Mouse (Mus musculus): ENCODE results near the gene Ccdc69.

The Ccdc69 gene

DNA sequence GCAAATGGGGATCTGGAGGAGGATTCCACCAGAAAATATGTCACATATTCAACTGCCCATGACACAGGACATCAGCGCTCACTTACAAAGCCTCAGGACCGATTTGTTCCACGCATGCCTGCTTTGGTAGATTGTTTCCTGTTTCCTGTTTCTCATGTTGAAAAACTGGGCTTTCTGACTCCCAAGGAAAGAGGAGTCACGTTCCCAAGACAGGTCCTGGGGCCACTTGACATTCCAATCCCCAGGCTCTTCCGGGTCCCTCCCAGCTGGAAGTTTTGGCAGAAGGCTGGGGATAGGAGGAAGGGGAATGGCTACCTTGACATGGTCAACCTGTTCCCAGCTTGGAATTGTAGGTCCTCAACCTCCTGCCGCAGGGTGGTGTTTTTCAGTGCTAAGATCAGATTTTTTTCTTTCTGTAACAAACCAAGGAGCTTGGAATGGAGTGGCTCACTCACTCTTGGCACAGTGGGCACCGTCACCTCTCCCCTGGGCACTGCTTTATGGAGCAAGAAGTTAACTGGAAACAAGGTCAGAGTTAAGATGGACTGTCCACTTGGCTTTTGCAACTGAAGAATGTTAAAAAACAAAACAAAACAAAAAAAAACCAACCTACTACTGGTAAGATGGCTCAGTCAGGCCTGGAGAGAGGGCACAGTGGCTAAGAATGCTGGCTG lies 27.0 kb downstream of the Ccdc69 start:
- CTCF ChIA-PET = interaction anchor here (0.5 to 1.0 kb wide), 3 partner anchors 12 to 65 kb away, joined by 3 to 12 read pairs (median 11); no protein-coding TSS in a partner anchor

DNA sequence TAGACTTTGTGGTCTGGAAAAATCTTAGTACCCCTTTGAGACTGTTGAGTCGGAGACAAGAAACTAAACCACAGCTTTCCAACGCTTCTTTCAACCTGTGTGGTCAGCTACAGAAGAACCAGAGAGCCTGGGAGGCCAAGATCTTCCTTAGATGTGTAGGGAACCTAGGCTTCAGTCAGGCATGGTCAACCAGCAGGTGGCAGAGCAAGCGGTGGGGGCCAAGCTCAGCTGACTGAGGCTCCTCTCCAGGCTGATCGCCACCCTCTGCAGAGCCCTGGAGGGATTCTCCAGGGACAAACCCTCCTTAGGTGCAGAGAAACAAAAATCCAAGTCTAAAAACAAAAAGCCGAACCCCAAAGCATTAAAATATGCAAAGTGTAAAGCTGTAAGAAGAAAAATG lies 31.3 kb downstream of the Ccdc69 start:
- CTCF ChIA-PET = interaction anchor here (0.9 to 1.2 kb wide), 2 partner anchors 39 to 41 kb away, joined by 3 read pairs; no protein-coding TSS in a partner anchor

DNA sequence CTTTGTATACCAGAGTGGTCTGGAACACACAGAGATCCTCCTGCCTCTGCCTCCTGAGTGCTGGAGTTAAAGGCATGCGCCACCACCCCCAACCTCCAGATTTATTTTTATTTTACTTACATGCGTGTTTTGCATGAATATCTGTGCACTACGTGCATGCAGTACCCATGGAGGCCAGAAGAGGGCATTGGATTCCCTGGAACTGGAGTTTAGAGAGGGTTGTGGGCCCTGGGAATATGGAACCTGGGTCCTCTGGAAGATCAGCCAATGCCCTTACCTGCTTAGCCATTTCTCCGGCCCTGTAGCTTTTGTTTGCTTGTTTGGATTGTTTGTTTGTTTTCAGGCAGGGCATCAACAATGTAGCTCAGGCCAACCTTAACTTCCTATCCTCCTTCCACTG lies 36.6 kb downstream of the Ccdc69 start:
- CTCF ChIA-PET = interaction anchor here (2.5 kb wide), 1 partner anchor 44 kb away, joined by 17 read pairs; no protein-coding TSS in a partner anchor

DNA sequence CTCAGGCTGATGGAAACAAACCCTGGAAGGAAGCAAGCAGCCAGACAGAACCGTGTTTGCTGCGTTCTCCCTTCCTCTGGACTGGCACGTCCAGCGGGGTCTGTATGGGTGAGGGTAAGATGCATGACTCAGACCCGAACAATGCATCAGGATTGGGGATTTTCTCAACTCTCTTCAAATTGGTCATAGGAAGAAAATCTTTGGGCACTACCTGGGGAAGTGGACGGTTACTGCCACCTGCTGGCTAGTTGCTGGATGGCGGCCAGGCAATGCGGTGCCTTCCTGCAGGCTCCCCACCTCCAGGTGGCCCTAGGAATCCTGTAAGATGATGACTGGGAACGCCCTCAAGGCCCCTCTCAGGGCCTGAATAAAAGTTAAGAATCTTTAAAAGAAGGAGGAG lies 38.3 kb downstream of the Ccdc69 start:
- CTCF ChIA-PET = interaction anchor here (0.6 to 2.5 kb wide), 5 partner anchors 23 to 336 kb away, joined by 3 to 17 read pairs (median 3); no protein-coding TSS in a partner anchor

DNA sequence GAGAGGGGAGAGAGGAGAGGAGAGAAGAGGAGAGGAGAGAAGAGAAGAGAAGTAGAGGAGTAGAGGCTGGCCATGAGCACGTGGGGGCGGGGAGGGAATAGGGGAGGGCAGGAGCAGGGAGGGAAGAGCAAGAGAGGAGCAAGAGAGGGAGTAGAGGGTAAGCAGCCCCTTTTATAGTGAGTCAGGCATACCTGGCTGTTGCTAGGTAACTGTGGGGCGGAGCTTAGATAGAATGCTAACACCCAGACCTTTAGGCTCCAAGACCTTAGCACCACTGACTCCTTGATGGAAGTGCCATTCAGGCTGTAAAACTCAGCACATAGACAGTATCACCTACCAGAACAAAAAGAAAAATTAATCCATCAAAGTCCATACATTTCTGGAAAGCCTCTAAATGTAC lies 41.3 kb downstream of the Ccdc69 start:
- CTCF ChIA-PET = interaction anchor here (0.6 kb wide), 1 partner anchor 11 kb away, joined by 7 read pairs; no protein-coding TSS in a partner anchor

DNA sequence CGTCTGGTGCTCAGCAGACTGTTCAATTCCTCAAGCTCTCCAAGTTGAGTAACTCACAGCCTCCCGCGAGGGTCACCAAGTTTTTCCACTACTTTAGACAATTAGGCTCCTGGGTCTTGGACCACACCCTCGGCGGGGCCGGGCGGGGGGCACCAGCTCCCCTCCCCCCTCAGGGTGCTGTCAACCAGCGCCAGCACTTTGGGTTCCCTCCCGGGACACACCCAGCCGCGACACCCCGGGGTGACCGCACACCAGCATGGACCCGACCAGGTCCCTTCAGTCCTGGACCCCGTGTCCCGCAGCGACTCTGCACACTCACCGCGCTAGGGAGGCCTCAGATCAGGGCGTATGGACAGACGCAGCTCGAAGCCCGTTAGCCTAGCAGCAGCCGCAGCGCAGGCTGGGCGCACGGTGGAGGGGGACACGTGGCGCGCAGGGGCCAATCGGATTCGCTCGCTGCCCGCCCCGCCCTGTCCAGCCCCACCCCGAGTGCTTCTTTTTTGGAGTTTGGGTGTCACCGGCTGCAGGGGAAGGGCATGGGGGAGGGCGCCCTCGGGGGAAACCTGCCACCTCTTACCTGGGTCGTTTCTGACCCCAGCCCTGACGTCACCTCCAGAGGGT lies 44.8 kb downstream of the Ccdc69 start, which contains the start of gene Anxa6:
TSS of gene Anxa6 (minus strand) at position 406 of the 621 bp plus-strand sequence.
- CTCF ChIA-PET = interaction anchor here (0.7 to 1.3 kb wide), 2 partner anchors 11 to 99 kb away, joined by 3 read pairs; no protein-coding TSS in a partner anchor

DNA sequence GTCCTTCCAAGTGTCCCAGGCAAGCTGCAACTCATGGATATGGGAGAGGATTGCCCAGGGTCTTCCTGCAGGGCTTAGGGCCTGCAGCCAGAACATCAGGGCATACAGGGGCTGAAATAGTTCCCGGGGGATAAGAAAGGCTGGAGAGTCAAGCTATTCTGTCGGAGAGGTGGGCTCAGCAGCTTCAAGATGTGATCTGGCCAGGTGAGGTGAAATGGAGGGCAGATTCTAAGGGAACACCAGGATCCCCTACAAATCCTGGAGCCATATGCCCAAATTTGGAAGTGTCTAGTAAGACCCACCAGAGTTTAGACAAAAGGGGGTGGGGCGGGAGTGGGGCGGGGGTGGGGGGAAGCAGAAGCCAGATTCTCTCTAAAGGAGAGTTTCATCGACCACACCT lies 45.6 kb downstream of the Ccdc69 start:
- CTCF ChIA-PET = interaction anchor here (0.6 to 1.0 kb wide), 2 partner anchors 27 to 126 kb away, joined by 3 to 6 read pairs; no protein-coding TSS in a partner anchor

DNA sequence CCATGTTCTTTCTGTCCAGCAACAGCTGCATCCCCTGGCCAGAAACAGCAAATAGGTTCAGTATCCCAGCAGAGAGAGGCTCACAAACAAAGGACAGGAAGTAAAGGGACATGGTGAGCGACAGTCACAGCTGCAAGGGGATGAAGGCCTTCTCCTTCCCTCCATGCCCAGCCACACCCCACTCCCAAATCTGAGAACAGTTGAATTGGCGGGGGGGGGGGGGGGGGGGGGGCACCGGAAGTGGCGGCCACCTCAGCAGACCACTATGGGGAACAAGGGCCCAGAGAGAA lies 46.0 kb downstream of the Ccdc69 start:
- CTCF ChIA-PET = interaction anchor here (0.6 to 1.0 kb wide), 2 partner anchors 26 to 127 kb away, joined by 3 to 6 read pairs; no protein-coding TSS in a partner anchor

DNA sequence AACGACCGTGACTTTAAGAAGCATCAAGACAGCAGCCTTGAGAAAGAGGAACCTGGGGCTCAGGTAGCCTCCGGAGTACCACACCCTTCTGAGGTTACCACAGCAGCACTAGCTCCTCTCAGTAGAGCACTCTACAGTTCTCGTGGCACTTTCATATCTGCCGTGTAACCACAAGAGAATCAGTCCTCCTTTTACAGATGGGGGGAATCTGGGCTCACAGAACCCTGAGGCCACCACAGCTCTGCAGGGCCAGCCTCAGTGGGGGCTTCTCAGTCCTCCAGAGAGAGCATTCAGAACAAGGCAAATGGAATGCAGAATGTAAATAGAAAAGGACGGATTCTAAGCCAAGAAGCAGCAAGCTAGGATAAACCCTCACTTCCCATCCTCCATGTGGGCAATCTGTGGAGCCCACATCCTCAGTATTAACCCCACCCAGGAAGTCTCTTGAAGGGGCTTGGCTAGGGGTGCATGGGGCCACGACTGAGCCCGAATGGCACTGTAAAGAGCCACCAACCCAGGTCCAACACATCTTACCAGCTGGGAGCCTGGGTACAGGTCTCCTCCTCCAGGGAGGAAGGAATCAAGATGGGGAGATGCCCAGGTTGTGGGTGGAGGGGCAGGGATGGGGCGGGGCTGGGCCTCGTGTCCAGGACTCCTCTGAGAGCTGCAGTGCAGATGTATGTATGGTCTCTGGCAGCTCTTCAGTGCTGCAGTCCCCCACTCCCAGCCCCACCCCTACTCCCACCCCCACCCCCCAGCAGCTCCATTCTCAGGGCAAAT lies 46.5 kb downstream of the Ccdc69 start:
- CTCF ChIA-PET = interaction anchor here (0.6 to 1.0 kb wide), 2 partner anchors 13 to 127 kb away, joined by 3 read pairs; no protein-coding TSS in a partner anchor

DNA sequence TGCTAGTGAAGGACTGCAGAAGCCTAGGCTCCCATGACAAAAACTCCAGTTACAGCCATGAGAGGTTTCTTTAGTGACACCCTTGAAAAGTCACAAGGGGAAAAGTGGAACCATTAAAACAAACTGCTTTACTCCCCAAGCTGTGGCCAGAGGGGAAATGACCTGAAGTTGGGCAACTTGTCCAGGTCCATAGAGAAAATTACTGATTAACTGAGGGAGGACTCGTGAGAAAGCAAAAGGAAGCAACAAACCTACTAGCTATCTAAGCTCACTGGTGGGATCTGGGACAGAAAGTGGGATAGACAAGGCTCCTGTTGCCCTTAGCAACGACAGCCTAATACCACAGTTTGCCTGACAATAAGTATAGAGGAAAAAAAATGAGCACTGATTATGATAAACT lies 49.4 kb downstream of the Ccdc69 start:
- CTCF ChIA-PET = interaction anchor here (0.6 to 0.8 kb wide), 2 partner anchors 16 to 29 kb away, joined by 3 read pairs; no protein-coding TSS in a partner anchor

DNA sequence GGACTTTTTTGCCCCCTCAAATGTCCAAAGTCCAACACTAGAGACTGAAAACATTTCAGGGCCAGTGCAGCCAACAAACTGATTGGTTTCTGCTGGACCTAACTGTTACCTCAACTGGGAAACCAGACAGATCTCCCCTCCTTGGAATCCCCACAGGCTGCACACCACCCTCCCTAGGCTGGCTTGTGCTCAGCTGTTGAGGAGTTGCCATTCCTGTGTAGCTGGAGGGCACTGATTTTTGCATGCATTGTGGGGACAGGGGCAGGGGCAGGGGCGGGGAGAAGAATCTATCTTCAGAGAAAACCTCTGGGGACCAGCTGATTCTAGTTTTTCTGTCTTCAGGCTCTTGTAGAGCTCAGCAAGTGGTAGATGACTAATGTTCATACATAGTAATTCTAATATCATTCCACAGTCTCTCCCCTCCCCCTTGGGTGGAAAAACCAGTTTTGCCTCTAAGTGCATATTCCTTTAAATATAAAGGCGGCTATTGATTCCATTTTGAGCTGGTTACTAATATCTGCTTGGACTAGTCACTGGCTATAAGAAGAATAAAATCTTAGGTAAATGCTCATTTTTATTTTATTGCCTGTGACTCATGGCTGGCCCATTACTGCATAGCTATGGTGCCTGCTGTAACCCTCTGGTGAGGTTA lies 50.6 kb downstream of the Ccdc69 start:
- CTCF ChIA-PET = interaction anchor here (0.6 to 0.8 kb wide), 3 partner anchors 23 to 28 kb away, joined by 3 to 11 read pairs (median 3); no protein-coding TSS in a partner anchor

DNA sequence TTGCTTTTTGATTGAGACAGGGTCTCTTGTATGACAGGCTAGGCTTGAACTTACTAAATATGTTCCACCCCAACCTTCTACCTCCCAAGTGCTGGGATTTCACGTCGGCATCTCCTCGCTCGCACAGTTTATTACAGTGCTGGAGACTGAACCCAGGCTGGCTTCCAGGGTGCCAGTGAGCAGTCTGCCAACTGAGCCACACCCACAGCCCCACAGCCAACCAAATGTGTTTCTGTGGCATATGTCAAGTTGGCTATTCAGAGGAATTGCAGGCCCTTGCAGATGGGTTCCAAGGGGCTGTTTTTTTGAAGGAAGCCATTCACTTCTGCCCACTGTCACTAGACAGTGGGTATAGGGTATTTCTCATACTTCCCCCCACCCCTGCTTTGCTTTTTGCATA lies 52.0 kb downstream of the Ccdc69 start:
- CTCF ChIA-PET = interaction anchor here (0.6 kb wide), 1 partner anchor 103 kb away, joined by 3 read pairs; no protein-coding TSS in a partner anchor

DNA sequence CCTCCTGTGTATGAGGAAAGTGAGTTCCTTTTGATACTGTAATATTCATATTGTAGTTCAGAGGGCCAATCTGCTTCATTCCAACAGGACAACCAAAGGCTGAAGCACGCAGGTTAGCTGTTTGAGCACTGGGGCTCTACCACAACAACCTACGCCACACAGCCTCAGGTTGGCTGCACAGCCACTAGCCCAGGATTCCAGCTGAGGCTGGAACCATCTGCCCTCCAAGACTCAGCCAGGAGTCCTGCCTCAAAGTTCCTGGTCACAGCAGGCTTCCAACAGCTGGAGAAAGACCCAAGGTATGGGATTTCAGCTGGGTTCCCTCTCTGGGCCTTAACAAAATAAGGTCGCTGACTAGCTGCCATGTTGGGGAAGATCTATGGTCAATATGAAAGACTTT lies 54.3 kb downstream of the Ccdc69 start:
- CTCF ChIA-PET = no interaction called here

DNA sequence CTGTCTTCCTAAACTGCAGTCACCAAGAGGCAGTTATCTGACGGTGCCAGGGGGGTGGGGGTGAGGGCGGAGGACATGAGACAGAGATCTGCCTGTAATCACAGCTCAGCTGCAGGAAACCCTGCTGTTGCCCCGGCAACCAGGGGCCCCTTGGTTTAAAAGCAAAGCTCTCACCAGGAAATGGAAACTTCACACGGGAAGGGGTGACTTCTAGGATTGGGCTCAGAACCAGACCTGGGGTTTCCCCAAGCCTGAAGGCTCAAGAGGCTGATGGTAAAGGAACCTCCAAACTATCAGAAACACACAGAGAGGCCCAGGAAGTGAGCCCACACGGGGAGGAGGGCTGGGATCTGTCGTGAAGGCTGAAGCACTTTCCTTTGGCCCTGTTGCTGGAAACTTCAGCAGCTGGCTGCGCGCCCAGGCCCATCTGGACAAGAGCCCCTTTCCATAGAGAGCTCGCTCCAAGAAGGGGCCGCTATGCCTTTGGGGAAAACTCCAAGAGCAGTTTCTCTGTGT lies 54.8 kb downstream of the Ccdc69 start:
- CTCF ChIA-PET = no interaction called here

DNA sequence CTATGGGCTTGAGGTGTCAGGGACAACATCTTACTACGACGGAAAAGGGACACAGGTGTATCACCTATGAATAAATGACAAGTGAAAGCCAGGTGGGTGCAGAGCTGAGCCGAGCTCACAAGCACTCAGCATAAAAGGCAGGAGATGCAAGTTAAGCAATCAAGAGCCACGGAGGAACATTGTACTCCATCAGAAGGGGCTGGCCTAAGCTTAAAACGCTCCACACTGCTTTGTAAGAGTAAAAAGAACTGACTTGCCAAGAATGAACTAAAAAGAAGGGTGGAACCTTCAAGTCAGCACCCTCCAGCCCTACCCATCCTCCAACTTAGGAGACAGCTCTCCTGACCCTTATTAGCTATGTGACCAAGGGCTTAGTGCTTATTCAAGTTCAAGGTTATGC lies 55.4 kb downstream of the Ccdc69 start:
- CTCF ChIA-PET = interaction anchor here (1.0 kb wide), 1 partner anchor 11 kb away, joined by 3 read pairs; the partner anchor contains the start of gene Anxa6

DNA sequence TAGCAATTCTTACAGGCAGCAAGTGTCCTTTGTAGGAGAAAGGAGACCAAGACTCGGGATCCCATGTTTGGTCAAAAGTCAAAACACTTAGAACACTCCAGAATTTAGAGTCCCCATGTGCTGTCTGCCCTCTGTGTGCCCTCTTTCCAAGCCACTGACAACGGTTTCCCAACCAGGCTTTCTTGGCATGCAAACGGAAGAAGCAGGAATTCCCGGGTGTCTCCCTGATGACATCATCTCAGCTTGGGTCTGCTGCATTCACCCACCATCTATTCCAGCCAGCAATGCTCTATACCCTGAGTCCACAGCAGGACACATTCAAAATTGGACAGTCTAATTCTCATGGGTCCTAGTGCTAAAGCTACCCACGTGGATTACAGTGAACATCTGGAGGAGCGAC lies 56.1 kb downstream of the Ccdc69 start:
- CTCF ChIA-PET = interaction anchor here (1.0 kb wide), 1 partner anchor 11 kb away, joined by 3 read pairs; the partner anchor contains the start of gene Anxa6

DNA sequence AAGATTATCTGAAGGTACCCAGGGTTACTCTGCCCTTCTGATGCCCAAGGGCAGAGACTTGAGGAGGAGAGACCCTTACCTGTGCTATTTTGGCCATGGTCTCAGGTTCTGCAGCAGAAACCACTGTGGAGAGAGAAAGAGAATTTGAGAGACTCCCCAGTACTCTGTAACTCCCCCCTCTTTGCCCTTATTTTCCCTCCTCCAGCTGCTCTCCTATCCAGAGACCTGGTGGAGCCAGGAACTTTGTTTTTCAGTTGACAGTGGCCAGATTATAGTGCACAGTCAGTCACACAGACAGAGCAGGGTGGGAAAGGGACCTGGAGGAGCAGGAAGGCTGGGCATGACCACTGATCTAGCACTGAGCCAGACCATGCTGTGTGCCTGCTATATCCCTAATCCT lies 56.5 kb downstream of the Ccdc69 start:
- CTCF ChIA-PET = no interaction called here

DNA sequence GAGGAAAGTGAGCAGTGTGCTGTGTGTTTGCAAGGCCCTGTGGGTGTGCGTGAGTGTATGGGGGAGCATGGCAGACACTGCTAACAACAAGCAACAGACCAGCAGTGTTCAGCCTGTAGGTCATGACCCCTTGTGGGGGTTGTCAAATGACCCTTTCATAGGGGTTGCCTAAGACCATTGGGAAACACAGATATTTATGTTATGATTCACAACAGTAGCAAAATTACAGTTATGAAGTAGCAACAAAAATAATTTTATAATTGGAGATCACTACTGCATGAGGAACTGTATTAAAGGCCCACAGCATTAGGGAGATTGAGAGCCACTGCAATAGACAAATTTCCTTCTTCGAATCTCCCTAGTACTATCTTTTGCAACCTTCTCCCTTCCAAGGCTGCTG lies 58.2 kb downstream of the Ccdc69 start:
- CTCF ChIA-PET = no interaction called here

DNA sequence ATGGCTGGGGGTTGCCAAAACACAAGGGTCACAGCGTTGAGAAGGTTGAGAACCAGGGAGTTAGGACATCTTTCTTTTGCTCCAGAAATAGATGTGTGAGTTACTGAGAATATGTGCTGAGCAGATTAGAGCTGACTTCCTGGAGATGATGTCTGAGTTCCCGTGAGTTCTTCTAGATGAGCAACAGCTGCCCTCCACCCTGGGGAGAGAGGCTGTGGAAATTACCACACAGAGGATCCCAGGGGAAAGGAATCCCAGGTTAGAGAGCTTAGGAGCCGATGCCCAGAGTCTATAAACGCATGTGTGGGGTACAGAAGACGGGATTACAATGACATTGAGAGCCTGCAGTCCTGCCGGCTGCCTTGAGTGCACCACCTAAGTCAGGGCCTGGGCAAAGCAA lies 59.9 kb downstream of the Ccdc69 start:
- CTCF ChIA-PET = interaction anchor here (1.1 kb wide), 1 partner anchor 13 kb away, joined by 3 read pairs; no protein-coding TSS in a partner anchor

DNA sequence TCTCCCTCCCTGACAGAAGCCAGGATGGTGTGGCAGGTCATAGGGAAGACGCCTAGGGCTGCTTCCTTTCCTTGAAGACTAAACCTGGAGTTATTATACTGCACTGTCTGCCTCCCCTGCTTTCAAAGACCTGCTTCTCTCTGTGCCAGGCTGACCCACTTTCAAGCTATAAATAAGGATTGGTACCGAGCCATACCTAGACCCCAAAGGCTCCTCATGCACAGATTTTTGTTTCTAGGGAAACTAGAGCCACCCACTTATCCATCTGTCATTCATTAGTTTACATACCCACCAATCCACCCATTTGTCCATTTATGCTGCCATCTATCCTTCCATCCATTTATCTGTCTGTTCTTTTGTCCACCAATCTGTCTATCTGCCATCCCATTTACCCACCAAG lies 60.7 kb downstream of the Ccdc69 start:
- CTCF ChIA-PET = no interaction called here

DNA sequence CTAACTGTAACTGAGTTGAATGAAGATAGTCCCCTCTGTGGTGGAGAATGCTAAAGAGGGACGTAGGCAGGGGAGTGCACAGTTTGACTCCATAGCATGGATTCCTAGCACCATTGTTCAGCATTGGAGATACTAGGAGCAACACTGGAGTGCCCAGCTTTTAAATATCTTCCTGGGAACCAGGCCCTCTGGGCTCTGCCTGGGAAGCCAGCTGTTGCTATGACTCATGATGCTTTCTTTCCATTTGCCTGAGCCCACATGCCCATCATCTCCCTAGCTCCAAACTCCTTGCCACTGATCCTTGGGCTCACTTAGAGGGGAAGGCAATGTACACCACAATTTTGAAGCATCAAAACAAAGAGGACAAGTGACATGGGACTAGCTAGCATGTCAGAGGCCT lies 61.2 kb downstream of the Ccdc69 start:
- CTCF ChIA-PET = interaction anchor here (0.7 kb wide), 1 partner anchor 481 kb away, joined by 3 read pairs; no protein-coding TSS in a partner anchor

Data from spleen, embryonic (tissue).